Comparison of ENCODE assay signal across 11 mouse cellular contexts in genomic region chr3:57619718-57620117, GRCm38 (mm10). TPM values are rescaled to one million over a fixed set of nuclear protein-coding genes. Genes with fewer than 3 reads are reported as not detected.
A peak's percentile ranks its signal among the peaks of the same experiment; 100 is the strongest.
DNase-seq lines count a peak whose midpoint lies in the region; ATAC-seq and TF ChIP-seq lines count a peak whose summit lies in the region.
"Had no signal": no experiment of that assay in that cellular context is flagged by ENCODE, and none has a peak within 500 bp of the region (broad histone marks: within the 10 kb centered on the region; RNA-seq: fewer than 3 reads in every experiment).

No protein-coding gene starts in this region.

- H3K9me3 ChIP-seq in kidney, embryonic 15.5 days (replicated peaks), result no peaks in the 10 kb centered on the region
- no peaks in the 10 kb centered on the region for H3K9me3 ChIP-seq in E14TG2a.4 (ENCODE audit: low read length)
- no peaks in the 10 kb centered on the region for H3K9me3 ChIP-seq in limb, embryonic 10.5 days (replicated peaks)
- H3K9me3 ChIP-seq: hindbrain, embryonic 12.5 days; midbrain, embryonic 15.5 days had no signal

- WGBS in kidney, adult 2 months, result 57% methylated on average over 4 of the region's 4 CpGs
- WGBS in kidney, embryonic 15.5 days, result 73% methylated on average over 4 of the region's 4 CpGs
- WGBS in limb, embryonic 10.5 days, result 81% methylated on average over 4 of the region's 4 CpGs

- no peaks in the 10 kb centered on the region for H3K27me3 ChIP-seq in kidney, adult 2 months (replicated peaks; ENCODE audit: control insufficient read depth, insufficient read depth, low read length)
- no peaks in the 10 kb centered on the region for H3K27me3 ChIP-seq in kidney, embryonic 15.5 days
- H3K27me3 ChIP-seq in E14TG2a.4 (ENCODE audit: insufficient read depth, low read length), result no peaks in the 10 kb centered on the region
- H3K27me3 ChIP-seq in limb, embryonic 10.5 days (ENCODE audit: low read depth, poor library complexity, severe bottlenecking), result no peaks in the 10 kb centered on the region
- H3K27me3 ChIP-seq: hindbrain, embryonic 12.5 days; midbrain, embryonic 15.5 days had no signal

- H3K27ac ChIP-seq in kidney, adult 2 months (ENCODE audit: insufficient read depth, low read depth, low read length), result no peak overlapping the region
- no peak overlapping the region for H3K27ac ChIP-seq in kidney, embryonic 15.5 days
- no peak overlapping the region for H3K27ac ChIP-seq in limb, embryonic 10.5 days
- H3K27ac ChIP-seq: hindbrain, embryonic 12.5 days; midbrain, embryonic 15.5 days had no signal

- no peaks in the 10 kb centered on the region for H3K4me1 ChIP-seq in kidney, adult 2 months (ENCODE audit: control insufficient read depth, insufficient read depth, low read length)
- H3K4me1 ChIP-seq in kidney, embryonic 15.5 days, result 0 out of 2 replicates have a peak, but pooled peaks cover 2% of the 10 kb centered on the region
- H3K4me1 ChIP-seq in E14TG2a.4 (replicated peaks; ENCODE audit: low read depth, low read length), result peaks cover 3% of the 10 kb centered on the region; the same call in 1 of the 2 replicates
- no peaks in the 10 kb centered on the region for H3K4me1 ChIP-seq in limb, embryonic 10.5 days
- H3K4me1 ChIP-seq: hindbrain, embryonic 12.5 days; midbrain, embryonic 15.5 days had no signal

- H3K36me3 ChIP-seq in kidney, adult 2 months (ENCODE audit: control insufficient read depth, insufficient read depth, low read length), result no peaks in the 10 kb centered on the region
- no peaks in the 10 kb centered on the region for H3K36me3 ChIP-seq in kidney, embryonic 15.5 days
- no peaks in the 10 kb centered on the region for H3K36me3 ChIP-seq in E14TG2a.4 (ENCODE audit: insufficient read depth, low read length)
- H3K36me3 ChIP-seq in limb, embryonic 10.5 days, result no peaks in the 10 kb centered on the region
- H3K36me3 ChIP-seq: hindbrain, embryonic 12.5 days; midbrain, embryonic 15.5 days had no signal

- no peak overlapping the region for H3K4me3 ChIP-seq in kidney, adult 2 months (ENCODE audit: insufficient read depth, low read depth, low read length)
- no peak overlapping the region for H3K4me3 ChIP-seq in kidney, embryonic 15.5 days (replicated peaks)
- H3K4me3 ChIP-seq in E14TG2a.4 (replicated peaks; ENCODE audit: low read length), result no peak overlapping the region
- no peak overlapping the region for H3K4me3 ChIP-seq in limb, embryonic 10.5 days
- H3K4me3 ChIP-seq: hindbrain, embryonic 12.5 days; midbrain, embryonic 15.5 days had no signal

- H3K4me2 ChIP-seq in kidney, embryonic 15.5 days, result no peak overlapping the region
- H3K4me2 ChIP-seq: hindbrain, embryonic 12.5 days; midbrain, embryonic 15.5 days had no signal

- no peak overlapping the region for H3K9ac ChIP-seq in kidney, embryonic 15.5 days
- H3K9ac ChIP-seq: hindbrain, embryonic 12.5 days; midbrain, embryonic 15.5 days had no signal

- peak; percentile 74 for TF ChIP-seq CTCF in kidney, adult 2 months (conservative IDR thresholded peaks at IDR 0.05; ENCODE audit: insufficient read depth, insufficient read length, low read depth, low read length)
- TF ChIP-seq CTCF in E14TG2a.4 (conservative IDR thresholded peaks at IDR 0.05; ENCODE audit: low read length), result peak; percentile 63

- peak; percentile 59 for DNase-seq in kidney, adult 2 months
- peak; percentile 18 for DNase-seq in 416B (ENCODE audit: low read depth)
- peak; percentile 64 for DNase-seq in kidney, adult 9 months
- DNase-seq in limb, embryonic 10.5 days (ENCODE audit: low spot score), result no peak
- no peak for DNase-seq in frontal cortex, postnatal 36 days (ENCODE audit: low spot score in 2 of 2)
- DNase-seq: thymus, postnatal 36 days had no signal

- ATAC-seq in kidney, embryonic 15.5 days (replicated peaks; ENCODE audit: low FRiP score), result no peak
- ATAC-seq: forebrain, embryonic 16.5 days; midbrain, embryonic 15.5 days had no signal

- no peak for TF ChIP-seq POLR2A in kidney, adult 2 months (IDR thresholded peaks at IDR 0.05; ENCODE audit: low read depth, low read length)

RNA-seq across cellular contexts. Expression of gene Commd2, which starts 31.8 kb away (rescaled TPM):
- 24.2 and 26.1 TPM in 2 replicates for polyA plus RNA-seq in kidney, adult 2 months (2012; rRNA removed)
- 71.1 and 72.0 TPM in 2 replicates for polyA plus RNA-seq in kidney, embryonic 15.5 days (2015; fragmentation: Nextera tagmentation; extraction: Ambion mirVana)
- polyA plus RNA-seq in limb, embryonic 10.5 days (2016; fragmentation: Nextera tagmentation; extraction: Ambion mirVana), result 72.8 and 80.9 TPM in 2 replicates

RNA-seq across cellular contexts. Expression of gene Wwtr1, which starts 44.0 kb away (rescaled TPM):
- polyA plus RNA-seq in kidney, adult 2 months (2012; rRNA removed), result 29.6 and 31.2 TPM in 2 replicates
- 15.9 and 17.4 TPM in 2 replicates for polyA plus RNA-seq in kidney, embryonic 15.5 days (2015; fragmentation: Nextera tagmentation; extraction: Ambion mirVana)
- polyA plus RNA-seq in limb, embryonic 10.5 days (2016; fragmentation: Nextera tagmentation; extraction: Ambion mirVana), result 8.3 and 10.7 TPM in 2 replicates

Comparison
In these comparisons a context has a peak if more than half of its experiments do, and no peak if none do; other contexts are left out.
1. DNase-seq: peak in kidney, adult 2 months (single experiment), 416B (single experiment) and kidney, adult 9 months (single experiment); none in limb, embryonic 10.5 days (single experiment) and frontal cortex, postnatal 36 days (0 of 2).